Mouse (Mus musculus): ENCODE measurements around the gene Nabp2.

Nabp2 gene

DNA sequence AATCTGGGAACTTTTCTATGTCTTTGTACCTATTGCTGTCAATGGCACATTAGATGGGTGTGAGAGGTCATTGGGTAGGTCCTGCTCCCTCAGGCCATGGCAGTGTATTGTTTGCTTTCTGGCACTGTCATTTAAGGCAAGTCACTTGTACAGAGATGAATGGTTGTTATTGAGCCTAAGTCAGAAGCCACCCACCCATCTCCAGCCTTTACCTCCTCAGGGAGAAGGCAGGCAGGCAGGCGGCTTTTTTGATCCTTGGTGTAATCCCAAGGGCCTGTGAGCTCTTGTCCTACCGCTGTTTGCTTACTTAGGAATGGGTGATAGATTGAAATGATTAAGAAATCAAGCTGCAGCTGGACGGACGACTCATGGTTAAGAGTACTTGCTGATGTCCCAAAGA lies 18.2 kb upstream of the Nabp2 start:
- DNase-seq (ENCODE audit: low spot score in 2 of 2) = no peak

DNA sequence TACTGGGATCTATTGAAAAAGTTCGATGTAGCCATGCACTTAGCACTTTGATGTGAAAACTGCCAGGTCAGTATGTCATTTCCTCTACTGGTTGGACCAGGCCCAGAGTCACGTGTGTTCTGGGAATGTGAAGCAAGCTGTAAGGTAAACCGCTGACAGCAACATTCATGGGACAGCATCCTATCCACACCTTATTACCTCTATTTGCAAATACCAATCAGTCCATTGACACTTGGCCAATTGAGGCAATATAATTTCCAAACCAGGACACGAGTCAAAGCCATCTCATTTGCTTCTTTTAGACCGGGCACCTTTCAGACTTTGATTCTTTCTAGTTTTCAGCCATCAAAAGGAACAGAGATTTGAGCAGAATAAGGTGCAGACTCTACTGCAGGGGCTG lies 17.8 kb upstream of the Nabp2 start:
- no peak for DNase-seq (ENCODE audit: low spot score in 2 of 2)

DNA sequence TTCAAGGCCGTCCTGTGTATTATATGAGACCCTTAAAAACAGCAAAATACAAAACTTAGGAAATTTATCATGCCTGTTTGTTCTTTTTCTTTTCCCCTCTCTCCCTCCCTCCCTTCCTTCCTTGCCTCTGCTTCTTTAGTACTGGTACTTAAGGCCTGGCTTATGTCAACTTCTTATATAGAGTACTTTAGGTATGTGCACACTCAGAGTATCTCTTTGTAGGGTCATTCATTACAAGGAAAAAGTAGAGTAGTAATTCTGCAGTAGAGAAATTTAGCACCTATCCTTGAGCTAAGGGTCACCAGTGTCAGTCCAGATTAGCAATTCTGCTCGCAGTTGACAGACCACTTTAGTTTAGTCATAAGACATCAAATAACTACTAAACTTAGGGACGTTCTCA lies 14.0 kb upstream of the Nabp2 start:
- no peak for DNase-seq (ENCODE audit: low spot score in 2 of 2)

DNA sequence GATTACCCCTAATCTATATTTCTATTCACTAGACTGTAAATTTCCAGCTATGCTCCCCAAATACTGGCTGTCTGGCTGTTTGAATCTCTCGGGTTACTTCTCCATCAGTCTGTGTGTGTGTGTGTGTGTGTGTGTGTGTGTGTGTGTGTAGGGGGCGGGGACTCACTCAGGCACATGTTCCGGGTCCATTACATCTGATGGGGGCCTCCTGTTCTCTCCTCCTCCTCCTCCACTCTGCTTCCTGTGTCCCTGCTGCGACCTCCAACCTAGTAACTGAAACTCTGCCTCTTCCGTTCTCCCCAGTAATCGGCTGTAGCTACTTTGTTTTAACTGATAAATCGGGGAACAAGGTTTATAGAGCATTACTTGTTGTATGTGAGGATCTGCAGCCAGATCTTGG lies 13.3 kb upstream of the Nabp2 start:
- no peak for DNase-seq (ENCODE audit: low spot score in 2 of 2)

DNA sequence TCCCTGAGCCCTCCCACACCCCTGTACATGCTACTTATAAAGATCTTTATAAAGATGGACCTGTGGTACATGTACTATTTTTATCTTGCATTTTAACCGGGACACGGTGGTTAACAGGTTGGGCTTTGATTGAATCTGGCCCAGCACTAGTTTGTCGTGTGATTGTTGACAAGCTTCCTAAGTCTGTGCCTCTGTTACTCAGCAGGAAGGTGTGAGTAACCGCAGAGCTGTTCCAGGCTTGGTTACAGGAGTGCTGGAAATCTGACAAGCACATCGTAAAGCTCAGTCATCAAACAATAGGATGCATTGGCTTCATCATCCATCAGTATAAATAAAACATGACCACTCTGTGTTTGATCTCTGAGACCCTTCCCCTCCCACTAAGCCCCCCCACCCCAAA lies 11.1 kb upstream of the Nabp2 start:
- no peak for DNase-seq (ENCODE audit: low spot score in 2 of 2)

DNA sequence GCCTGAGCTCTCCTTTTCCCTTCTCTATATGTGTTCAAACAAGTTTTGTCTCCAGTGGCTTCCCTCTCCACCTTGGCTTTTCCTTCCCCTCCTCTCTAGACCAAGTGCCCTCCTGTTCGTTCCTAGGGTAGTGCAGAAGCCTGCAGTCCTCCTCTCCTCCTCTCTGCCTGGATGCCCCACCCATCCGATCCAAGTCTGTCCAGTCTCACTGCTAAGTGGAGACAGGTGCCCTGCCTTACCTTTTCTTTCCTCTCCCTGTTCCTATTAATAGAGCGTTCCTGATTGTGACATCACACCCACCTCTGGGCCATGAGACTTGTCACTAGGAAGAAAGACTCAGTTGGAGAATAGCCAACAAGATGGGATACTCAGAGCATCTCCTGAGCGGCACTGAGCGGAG lies 3.6 kb upstream of the Nabp2 start:
- no peak for DNase-seq (ENCODE audit: low spot score in 2 of 2)

- DNase-seq (ENCODE audit: low spot score in 2 of 2) = no peak
These were observed 1.8 kb upstream of the Nabp2 start for GRCm38 (mm10) chr10:128413076-128413475.

DNA sequence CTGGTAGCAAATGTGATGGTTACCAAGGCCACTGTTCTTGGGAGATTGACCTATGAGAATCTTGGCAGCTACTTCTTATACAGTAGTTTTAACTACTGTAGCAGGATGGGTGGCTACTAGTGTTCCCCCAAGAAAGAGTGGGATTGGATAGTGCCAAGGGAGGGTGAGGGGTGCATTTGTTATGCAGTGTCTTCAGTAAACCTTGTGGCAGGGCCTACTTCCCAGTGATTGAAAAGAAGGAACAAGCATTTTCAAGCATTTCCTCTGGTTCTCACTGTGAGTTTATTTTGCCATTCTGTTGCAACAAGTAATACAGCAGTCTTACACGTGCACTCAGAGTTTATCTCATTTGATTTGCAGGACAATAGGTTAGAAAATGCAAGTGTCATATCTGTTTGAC lies 1.3 kb upstream of the Nabp2 start:
- DNase-seq (ENCODE audit: low spot score in 2 of 2) = no peak

- no peak for DNase-seq (ENCODE audit: low spot score in 2 of 2)
These were observed 726 bp upstream of the Nabp2 start for GRCm38 (mm10) chr10:128412055-128412381.

DNA sequence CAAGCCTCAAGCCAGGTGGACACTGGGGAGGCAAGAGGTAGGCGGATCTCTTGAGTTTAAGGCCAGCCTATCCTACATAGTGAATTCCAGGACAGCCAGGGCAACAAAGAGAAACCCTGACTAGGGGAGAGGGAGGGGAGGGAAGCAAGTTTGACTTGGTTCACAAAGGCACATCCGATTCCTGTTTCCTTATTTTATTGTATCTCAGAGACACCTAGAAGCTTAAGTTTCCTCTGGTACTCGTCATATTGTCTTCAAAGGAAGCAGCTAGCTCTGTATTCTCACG lies 789 bp downstream of the Nabp2 start:
- no peak for DNase-seq (ENCODE audit: low spot score in 2 of 2)

GRCm38 (mm10) chr10:128409692-128410559 lies 1.4 kb downstream of the Nabp2 start:
- peak; percentile 90 to 95 for DNase-seq (ENCODE audit: low spot score in 2 of 2)

DNA sequence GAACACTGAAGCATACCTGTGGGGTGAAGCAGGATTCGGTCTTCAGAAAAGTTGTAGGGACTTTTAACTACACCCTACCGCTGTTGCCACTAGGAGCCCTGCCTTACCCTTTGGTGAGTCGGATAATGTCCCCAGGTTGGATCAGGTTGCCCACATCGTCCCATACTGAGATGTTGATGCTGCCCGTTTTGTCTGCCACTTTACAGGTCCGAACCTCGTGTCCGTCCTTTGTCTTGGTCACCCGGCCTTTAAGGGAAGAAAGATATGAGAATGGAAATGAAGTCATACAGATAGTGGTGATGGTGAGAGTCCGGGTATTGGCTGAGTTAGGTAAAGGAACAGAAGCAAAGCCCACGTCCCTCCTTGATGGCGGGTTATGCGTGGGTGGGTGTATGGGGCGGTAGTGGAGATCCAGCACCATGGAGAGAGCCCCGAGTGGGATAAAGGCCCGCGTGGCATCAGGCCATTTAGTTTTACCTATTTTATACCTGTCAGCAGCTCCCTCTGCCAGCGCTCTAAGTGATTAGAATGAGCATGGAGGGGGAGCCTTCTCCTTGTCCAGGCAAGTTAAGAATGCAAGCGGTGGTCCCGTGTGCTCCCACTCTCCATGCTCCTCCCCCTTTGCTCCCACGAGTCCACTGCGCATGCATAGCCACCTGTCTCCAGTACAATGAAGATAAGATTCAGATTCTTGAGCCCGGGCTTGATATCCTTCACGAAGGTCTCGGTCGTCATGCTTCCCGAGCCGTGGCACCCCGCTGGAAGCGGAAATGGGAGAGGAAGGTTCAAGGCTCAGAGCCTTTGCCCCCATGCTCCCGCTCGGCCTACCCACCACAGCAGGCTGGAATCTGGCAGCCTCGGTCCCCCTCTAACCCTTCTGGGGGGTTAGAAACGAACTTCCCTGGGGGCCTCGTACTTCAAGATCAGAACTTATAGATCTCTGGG lies 2.4 kb downstream of the Nabp2 start:
- no peak for DNase-seq (ENCODE audit: low spot score in 2 of 2)

DNA sequence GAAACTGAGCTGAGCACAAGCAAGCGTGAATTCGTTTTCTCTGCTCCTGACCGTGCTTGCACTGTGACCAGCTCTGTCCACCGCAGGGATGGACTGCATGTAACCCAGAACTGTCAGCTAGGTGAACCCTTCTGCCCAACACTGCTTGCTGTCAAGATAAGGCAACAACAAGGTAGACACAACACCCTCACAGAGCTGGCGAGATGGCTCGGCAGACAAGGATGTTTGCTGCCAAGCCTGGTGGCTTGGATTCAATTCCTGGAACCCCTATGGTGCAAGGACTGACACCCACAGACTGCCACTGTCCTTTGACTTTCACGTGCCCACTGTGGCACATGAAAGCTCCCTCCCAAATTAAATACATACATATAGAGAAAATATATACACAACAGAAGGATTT lies 7.4 kb downstream of the Nabp2 start:
- DNase-seq (ENCODE audit: low spot score in 2 of 2) = no peak

- no peak for DNase-seq (ENCODE audit: low spot score in 2 of 2)
These were observed 9.7 kb downstream of the Nabp2 start for GRCm38 (mm10) chr10:128401638-128402037.

- no peak for DNase-seq (ENCODE audit: low spot score in 2 of 2)
These were observed 10.2 kb downstream of the Nabp2 start, which contains the start of gene Slc39a5 for GRCm38 (mm10) chr10:128401056-128401455. Slc39a5 (minus strand) TSS chr10:128401229.

GRCm38 (mm10) chr10:128400338-128400737 lies 11.0 kb downstream of the Nabp2 start:
- no peak for DNase-seq (ENCODE audit: low spot score in 2 of 2)

DNA sequence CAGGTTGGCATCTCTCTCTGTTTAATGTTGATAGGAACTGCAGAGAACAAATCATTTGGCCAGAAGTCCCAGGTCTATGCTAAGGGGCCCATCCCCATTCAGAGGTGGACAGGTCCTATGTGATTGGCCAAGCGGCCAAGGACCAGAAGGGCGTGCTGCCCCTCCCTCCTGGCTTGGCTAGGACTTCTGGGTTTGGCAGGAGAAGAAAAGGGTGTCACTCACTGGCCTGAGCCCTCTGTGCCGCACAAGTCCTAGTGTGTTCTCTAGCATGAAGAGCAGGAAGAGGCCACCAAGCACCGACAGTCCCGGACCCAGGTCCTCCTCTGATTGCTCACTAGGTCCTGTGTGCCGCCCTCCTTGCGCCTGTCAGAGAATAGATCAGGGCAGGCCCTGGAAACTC lies 13.8 kb downstream of the Nabp2 start:
- no peak for DNase-seq (ENCODE audit: low spot score in 2 of 2)

GRCm38 (mm10) chr10:128396716-128397264 lies 14.5 kb downstream of the Nabp2 start:
- DNase-seq (ENCODE audit: low spot score in 2 of 2) = no peak

DNA sequence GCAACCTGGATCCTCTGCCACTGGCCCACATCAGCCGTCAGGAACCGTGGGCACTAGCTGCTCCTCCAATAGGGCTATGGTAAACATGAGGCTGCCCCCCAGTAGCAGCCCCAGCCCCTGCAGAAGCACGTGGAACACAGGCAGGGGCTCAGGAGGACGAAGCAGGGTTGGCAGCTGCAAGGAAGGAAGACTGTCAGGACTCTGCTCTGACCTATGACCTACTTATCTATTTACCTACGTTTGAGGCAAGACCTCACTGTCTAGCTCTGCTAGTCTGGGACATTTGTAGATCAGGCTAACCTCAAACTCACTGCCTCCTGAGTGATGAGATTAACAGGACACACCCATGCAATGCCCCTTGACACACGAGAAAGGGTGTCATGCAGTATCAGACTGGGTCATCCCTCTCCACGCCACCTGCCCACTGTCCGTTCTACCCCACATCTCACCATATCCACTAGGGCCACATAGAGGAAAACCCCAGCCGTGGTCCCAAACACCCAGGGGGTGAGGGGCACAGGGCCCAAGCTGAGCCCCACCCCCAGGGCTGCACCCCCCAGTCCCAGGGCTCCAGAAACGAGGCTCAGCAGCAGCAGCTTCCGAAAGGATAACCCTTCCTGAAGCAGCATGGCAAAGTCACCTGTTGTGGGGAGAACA lies 15.1 kb downstream of the Nabp2 start:
- DNase-seq (ENCODE audit: low spot score in 2 of 2) = no peak

DNA sequence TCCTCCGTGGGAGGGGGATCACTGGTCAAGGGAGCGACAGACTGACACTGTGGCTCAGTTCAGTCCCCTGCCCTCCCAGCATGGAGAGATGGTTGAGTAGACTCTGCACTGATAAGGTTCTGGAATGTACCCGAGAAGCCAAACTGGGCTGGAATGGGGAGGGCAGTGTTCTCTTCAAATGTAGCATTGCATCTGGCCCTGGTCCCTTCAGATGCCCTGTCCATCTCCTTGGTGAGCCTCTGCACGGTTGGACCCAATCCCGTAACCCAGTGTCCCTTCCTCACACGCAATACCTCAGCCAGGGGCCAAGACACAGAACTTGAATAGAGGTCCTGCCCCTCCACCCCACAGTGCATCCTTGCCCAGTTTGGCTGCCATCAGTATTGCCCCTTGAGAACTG lies 19.4 kb downstream of the Nabp2 start:
- DNase-seq (ENCODE audit: low spot score in 2 of 2) = no peak

- no peak for DNase-seq (ENCODE audit: low spot score in 2 of 2)
These were observed 20.9 kb downstream of the Nabp2 start for GRCm38 (mm10) chr10:128390366-128390765.

GRCm38 (mm10) chr10:128389570-128389969 lies 21.7 kb downstream of the Nabp2 start:
- no peak for DNase-seq (ENCODE audit: low spot score in 2 of 2)
